Mouse (Mus musculus) 416B (cell line): ENCODE measurements around the gene AU022751.
"Not testable (repeated sequence)": the region's sequence is repeated elsewhere in the genome, so short reads cannot be mapped to it uniquely, and the experiment has no call there.

Experiments used
- DNase-seq: peaks from one replicate; pipeline ENCODE4 v3.0.0; 2011; ENCODE audit warnings: low read depth

The AU022751 gene

DNA sequence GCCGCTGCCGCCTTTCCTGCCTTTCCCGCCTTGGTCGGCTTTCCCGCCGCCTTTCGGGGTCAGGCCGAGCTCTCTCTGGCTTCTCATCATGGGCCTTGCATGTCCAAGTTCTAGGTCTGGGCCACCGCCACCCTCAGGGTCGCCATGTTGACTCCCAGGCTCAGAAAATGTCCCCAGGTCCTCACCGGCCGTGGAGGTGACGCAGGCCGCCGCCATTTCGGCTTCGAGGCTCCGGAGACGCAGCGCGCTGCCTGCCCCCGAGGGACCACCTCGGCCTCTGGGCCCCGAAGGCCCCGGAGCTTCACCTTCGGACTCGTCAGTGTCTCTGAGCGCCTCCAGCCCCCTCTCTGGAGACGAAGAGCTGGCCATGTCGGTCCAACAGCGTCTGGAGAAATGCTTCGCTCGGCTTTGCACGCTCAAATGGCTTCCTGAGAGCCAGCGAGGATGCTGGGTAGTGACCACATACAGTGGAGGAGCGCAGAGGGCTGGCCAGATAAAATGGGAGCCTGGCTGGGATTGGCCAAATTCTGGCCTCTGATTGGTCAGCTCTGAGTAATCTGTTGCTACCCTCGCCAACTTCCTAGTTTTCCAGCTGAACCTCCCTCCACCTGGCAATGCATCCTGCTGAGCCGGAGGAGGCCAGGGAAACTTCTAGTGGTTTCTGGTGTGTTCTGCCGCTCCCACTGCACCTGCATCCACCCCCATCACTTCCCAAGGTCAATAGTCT is at the start of gene AU022751:
Gene AU022751 (minus strand): TSS at position 466 of the 727 bp plus-strand sequence.
- no peak for DNase-seq

DNA sequence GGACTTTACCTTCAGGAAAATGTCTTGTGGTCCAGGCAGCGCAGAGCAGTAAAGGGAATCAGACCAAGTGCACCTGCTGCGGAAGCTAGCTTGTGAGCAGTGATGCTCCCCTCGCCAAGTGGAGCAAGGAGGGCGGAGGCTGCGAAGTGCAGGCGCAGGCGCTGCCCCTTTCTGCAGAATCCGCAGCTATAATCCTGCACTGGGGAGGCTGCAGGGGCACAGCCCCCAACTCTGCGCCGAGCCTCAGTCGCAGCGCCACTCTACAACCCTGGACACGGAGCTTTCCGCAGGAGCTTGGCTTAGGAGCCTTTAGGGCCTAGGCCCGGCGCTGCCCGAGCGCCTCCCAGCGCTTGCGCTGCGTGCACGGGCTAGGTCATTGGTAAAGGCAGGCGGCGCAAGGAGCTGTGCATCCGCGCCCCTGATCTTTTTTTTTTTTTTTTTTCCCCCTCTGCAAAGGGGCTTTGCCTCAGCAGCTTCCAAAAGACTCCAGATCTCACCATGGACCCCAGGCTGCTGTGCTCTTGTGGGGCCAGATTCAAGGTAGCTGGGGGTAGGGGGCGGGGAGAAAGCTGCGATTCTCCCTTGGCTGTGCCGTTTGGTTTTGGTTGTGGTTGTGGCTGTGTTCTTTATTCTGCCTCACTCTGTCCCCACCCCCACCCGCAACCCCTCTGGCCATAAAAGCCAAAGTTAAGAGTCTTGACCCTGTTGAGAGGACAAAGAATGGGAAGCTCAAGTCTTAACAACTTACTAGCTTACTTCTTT is 9.0 kb upstream of the AU022751 start:
- DNase-seq, result no peak

DNA sequence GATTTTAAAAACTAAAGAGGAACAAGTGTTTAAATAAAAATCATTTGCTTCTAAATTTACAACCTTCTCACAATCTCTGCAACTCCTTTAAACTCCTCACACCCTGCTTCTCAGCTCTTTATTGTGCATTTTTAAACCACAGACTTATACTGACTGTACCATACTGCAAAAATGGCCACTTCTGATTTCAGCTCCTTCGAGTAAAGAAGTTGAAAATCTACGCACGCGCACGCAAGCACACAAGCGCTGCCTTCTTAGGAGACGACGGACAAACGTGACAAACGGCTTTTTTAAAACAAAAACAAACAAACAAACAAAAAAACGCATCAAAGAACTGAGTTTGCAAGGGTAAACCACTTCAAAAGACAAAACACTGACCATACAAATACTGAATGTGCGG is 8.3 kb upstream of the AU022751 start:
- DNase-seq, result no peak

DNA sequence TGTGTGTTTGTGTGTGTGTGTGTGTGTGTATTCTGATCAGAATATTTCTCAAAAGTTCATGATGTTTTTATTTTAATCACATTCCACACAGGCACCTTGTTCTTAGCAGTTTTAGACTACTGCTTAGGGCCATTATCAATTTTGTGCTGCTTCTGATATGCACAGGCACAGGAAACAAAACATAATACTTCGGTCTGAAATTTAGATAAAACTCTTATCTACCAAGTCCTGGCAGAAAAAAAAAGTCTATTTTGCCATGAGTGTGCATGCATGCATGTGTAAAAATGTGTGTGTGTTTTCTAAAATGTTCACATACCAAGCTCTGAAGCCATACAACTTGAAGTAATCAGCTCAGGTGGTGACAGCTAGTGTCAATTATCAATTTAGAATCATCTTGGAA is 21.7 kb downstream of the AU022751 start:
- no peak for DNase-seq

DNA sequence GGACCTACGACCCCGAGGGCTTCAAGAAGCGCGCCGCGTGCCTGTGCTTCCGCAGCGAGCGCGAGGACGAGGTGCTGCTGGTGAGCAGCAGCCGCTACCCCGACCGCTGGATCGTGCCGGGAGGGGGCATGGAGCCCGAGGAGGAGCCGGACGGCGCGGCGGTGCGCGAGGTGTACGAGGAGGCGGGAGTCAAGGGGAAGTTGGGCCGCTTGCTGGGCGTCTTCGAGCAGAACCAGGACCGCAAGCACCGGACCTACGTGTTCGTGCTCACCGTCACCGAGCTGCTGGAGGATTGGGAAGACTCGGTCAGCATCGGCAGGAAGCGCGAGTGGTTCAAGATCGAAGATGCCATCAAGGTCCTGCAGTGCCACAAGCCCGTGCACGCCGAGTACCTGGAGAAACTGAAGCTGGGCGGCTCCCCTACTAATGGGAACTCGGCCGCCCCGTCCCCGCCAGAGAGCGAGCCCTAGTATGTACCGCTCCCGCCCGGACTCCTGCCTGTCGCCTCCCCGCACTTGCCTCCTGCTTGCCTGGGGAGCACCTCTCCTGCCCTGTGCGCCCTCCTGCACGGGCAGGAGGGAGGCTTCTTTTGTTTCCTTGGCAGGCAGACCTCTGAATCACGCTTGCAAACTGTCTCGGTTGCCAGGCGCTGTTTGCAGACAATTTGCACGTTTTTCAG is 35.1 kb downstream of the AU022751 start:
- DNase-seq, result not testable (repeated sequence)

DNA sequence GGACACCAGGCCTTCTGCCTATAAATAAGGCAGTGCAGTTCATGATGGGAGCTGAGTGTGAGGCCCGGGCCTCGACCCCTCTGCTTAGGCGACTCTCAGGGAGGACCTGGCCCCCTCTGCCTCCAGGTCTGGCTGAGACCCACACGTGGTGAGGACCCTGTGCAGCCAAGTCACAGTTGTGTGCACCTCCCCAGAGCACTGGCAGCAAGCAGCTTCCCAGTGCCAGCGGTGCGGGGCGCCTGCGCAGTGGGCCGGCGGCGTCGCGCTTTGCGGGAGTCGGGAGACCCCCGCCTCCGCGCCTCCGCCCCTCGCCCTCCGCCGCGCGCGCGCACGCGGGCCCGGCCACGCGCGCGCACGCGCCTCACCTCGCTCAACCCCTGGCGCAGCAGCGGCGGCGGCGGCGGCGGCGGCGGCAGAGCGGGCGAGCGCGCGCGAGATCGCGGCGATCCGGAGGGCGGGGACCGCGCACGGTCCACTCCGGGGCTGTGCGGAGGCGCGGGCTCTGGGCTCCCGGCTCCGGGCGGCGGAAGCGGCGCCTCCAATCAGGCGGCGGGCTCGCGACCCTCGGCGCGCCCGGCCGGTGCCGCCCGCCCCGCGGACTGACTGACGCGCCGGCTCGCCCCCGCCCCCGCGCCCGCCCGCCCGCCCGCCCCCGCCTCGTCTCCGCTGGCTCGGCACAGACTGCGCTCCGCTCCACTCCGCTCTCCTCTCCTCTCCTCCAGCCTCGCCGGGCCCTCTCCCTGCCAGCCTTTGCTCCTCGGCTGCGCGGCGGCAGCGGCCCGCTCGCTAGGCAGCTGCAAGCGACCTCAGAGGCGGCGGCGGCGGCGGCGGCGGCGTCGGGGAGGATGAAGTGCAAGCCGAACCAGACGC is 35.9 kb downstream of the AU022751 start, which contains the start of gene Nudt11:
Gene Nudt11 (plus strand): TSS at position 388 of the 870 bp plus-strand sequence.
- not testable (repeated sequence) for DNase-seq
